Mouse (Mus musculus): ENCODE data around the gene Phlpp2.
"Not testable (repeated sequence)": the region's sequence is repeated elsewhere in the genome, so short reads cannot be mapped to it uniquely, and the experiment has no call there.

Phlpp2 gene

DNA sequence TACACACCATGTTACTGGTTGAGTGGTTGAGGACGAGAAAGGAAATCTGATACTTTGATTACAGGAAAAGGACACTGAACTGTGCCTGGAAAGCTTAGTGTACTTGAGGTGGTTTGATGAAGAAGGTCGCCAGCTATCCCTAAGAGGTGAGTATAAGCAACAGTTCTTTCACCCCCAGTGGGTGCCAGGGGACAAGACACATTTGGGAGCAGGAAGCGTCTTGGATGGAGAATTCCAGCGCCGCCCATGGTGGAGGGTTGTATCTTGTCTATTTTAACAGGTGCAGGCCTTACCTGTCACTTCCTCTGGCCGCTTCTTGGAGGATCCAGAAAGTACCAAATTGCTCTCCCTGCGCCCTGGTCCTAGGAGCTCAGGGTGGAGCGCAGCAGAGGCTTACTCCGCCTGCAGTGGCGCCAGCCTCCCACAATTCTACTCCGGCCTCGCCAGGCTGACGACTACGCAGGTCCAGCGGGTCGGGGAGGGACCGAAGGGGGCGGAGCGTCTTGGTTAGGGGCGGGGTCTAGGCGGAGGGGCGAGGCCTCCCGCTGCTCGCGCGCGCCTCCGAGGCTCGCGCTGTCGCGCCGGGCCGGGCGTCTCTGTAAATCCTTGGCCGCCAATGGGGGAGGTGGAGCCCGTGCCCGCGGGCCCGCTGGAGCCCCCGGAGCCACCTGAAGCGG lies at the start of gene Phlpp2:
Gene Phlpp2, plus strand, starts transcription at position 540 of the 677 bp plus-strand sequence.
- peak; percentile 95 to 97 for DNase-seq

DNA sequence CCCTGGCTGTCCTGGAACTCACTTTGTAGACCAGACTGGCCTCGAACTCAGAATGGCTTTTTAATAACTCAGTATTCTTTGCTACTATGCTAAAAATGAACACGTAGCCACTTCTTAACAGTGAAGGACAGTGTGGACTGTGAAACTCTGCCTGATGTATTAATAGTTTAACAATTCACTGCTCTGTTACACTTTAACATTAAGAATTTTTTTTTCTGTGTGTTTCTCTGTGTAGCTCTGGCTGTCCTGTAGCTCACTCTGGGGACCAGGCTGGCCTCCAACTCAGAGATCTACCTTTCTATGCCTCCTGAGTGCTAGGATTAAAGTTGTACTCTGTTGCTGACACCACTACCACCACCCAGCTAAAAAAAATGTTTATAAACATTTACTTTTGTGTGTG lies 44.8 kb upstream of the Phlpp2 start:
- DNase-seq = no peak

DNA sequence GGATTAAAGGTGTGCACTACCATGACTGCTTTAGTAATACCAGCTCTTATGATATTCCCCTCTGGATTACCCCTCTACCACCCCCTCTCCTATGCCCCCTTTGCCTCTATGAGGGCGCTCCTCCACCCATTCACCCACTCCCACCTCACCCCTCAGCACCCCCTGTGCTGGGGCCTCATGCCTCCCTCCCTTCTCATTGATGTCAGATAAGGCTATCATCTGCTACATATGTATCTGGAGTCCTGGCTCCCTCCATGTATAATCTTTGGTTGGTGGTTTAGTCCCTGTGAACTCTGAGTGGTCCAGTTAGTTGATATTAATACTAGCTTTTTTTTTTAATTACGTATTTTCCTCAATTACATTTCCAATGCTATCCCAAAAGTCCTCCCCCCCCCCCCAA lies 28.5 kb upstream of the Phlpp2 start:
- no peak for DNase-seq

DNA sequence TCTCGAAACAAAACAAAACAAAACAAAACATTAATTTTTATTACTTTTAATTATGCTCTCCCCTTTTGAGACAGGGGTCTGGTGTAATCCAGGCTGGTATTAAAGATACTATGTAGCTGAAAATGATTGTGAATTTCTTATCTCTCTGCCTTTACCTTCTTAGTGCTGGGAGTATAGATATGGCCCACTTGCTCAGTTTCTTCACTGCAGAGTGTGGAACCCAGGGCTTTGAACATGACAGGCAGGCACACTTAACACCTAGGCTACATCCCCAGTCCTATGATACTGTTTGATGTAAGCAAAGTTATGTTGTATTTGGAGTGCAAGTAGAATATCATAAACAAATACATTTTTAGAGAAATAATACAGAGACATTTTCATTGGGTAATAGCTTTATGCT lies 25.9 kb upstream of the Phlpp2 start:
- no peak for DNase-seq

DNA sequence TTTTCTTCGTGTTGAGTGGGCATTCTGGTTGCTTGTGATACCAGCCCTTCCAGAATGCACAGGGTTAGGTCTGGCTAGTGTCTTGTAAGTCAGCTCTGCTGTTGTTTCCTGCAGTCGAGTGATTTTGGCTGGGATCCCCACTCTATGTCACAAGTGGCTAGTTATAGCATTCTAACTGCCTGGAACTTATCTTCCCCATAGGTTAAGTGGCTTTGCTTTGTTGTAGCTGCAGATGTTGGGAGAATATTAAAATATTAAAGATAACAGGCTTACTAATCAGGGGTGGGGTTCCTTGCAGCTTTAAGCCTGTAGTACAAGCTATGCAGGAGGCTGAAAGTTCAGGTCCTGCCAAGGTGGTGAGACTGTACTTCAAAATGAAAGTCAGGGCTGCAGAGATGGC lies 20.5 kb upstream of the Phlpp2 start:
- no peak for DNase-seq

DNA sequence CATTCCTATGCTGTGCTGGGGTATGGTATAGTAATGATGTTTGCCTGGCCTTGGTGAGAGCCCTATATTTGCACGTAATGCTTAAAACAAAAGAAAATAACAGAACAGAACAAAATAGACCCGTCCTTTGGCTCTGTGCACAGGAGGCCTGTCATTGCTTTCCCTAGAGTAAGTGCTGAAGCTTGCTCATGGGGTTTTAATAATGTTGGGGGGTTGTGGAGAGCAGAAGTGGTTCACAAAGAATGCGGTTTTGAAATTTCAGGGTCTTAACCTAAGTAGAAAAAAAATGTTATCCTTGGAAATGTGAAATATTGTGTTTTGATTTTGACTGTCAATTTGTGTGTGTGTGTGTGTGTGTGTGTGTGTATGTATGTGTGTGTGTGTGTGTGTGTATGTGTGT lies 19.4 kb upstream of the Phlpp2 start:
- DNase-seq = no peak

DNA sequence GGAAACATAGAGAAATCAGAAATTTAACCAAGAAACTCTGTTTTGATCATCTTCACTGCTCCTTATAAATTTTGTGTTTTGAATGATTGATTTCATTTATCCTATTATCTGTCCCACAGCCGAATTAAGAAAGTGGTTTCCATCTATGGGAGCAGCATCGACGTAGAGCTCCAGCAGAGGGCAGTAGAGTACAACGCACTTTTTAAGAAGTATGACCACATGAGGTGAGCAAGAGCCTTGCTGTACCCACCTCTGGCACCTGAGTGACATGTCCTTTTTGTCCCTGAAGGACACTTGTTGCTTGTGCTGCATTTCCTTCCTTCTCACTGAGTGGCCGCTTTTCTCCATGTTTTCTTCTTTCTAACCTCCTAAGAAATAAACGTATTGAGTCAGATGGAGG lies 14.9 kb upstream of the Phlpp2 start:
- peak; percentile 63 to 77 for DNase-seq

DNA sequence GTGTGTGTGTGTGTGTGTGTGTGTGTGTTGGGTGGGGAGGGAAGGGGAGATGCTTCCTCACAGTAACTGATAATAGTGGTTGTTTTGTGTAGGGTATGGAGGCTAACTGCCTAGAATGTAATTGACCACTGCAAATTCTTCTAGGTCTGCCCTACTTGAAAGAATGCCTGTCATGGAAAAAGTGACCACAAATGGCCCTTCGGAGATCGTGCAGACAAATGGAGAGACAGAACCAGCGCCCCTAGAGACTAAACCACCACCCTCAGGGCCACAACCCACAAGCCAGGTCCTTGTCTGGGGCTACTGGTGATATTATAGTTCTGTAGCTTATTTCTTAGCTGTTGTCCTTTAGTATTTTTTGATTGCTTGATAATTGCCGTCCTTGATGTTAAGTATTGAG lies 13.8 kb upstream of the Phlpp2 start:
- no peak for DNase-seq

DNA sequence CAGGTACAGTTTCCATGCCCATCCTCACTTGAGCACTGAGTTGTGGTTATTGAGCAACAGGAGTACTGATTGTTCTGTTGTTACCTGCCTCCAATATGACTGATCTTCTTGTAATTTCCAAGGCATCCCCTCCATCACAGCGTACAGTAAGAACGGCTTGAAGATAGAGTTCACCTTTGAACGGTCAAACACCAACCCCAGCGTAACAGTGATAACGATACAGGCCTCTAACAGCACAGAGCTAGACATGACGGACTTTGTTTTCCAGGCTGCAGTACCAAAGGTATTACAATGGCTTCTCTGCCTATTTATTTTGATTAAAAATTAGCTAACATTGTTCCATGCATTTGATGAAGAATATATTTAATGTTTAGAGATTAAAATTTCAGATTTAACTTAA lies 12.9 kb upstream of the Phlpp2 start:
- DNase-seq = no peak

DNA sequence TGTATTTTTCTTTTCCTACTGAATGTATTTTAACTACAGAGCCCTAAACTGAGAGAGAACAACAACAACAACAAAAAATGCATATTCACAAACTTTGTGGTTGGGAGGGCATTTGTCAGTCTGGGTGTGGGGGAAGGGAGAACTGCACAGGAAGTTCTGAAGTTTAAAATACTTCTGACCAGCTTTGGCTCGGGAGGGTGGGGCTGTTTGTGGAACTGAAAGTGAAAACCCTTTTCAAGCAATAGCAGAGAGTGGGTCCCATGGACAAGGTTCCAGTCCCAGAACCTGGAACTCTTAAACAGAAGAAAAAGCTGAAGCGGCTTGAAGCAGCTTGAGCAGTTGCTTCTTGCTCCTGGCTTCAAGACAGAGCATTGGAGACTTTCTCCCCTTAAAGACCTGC lies 4.9 kb upstream of the Phlpp2 start:
- no peak for DNase-seq

DNA sequence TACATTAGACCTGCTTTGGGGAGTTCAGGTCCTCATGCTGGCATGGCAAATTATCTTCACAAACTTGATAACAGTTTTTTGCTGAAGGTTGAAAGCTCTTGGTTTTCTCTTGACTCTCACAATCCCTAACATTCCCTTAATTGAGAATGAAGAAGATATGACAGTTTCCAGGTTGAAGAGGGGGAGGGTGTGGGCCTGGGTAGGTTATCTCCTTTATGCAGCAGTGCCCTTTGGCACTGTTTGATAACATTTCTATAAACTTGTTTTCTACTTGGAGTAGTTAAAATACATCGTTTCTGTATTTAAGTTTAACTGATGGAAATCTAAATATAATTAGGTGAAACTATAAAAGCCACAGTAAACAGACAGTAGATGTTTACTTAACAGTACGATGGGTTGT lies 3.5 kb upstream of the Phlpp2 start:
- no peak for DNase-seq

DNA sequence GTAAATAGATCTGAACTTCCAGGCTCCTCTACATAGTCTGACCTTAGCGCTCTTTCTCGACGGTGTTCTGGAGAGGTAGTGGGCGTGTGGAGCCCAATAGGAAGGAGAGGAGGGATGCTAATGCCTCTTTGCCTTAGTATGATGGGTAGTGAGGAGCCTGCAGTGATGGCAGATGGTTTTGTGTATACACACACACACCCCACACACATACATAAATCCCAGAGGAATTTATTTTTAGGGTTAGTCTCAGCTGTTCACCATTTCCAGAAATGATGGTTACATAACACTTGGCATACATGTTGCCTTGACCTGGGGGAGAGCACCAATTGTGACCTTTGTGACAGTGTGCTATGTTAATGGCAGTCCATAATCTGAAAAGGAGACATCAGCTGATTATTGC lies 2.8 kb upstream of the Phlpp2 start:
- DNase-seq = peak in 1 of 2 experiments; percentile 20

DNA sequence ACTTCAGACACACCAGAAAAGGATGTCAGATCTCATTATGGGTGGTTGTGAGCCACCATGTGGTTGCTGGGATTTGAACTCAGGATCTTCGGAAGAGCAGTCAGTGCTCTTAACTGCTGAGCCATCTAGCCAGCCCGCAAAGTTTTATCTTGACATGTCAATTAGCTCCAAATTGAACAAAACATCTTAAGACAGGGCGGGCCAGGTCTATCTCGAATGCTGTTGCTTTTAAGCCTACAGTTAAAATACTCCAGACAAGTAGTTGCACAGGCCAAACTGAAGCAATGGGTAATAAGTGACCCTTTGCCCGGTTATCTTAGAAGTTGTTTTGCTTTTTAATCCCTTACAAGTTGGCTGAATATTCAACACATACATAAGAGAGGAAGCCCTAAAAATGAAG lies 1.7 kb upstream of the Phlpp2 start:
- DNase-seq = no peak

DNA sequence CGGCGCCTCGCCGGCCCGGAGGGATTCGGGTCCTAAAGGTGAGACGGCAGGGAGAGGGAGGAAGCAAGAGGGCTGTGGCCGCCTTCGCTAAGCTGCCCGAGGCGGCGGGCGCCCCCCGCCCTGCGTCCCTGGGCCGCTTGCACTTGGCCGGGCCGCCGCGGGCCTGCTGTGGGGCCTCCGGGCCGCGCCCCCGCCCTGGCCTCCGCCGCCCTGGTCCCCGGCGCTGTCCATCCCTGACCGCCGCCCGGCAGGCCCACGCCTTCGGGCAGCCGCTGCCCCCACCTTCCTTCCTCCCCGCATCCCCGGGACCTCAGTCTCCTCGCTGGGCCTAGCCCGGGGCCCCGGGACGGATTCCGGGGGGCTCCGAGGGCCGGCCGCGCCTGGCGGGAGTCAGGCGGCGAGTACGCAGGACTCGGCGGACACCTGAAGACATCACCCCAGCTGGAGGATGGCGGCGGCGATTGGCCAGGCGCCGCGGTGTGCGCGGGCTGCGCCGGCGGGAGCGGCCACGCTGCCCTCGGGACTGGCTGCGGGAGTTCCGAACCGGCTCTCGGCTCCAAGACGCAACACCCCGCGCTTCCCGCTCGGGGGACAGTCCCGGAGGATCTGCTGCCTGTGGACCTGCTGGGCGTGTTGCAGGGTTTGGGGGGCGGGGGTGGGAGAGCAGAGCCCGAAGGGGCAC lies 479 bp downstream of the Phlpp2 start:
- DNase-seq = peak; percentile 82 to 83

DNA sequence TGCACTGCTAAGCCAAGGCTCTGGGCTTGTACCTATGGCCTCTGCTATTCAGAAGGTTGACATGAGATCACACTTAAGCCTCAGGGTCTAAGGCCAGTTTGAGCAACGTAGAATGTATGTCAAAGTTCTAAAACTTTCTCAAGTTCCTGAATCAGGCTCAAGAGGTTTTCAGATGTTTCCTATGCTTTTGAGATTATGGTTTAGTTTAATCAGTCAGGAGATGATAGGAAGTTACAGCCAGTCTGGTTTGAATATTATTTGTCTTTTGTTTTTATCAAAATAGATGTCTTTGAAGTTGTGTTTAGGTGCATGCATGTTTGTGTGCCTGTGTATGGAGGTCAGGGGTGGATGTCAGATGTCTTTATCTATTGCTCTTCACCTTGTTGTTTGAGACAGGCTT lies 2.7 kb downstream of the Phlpp2 start:
- no peak for DNase-seq

DNA sequence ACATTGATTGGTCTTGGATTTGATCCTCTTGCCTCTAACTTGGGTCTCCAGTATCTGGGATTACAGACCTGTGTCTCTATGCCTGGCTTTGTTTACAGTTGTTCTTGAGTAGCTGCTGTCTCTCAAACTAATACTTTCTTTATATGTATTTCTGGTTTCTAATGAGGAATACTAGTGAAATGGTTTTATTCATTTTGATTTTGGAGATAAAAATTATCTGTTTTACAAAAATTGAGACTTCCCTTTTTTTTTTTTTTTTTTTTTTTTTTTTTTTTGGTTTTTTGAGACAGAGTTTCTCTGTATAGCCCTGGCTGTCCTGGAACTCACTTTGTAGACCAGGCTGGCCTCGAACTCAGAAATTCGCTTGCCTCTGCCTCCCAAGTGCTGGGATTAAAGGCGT lies 5.5 kb downstream of the Phlpp2 start:
- not testable (repeated sequence) for DNase-seq

DNA sequence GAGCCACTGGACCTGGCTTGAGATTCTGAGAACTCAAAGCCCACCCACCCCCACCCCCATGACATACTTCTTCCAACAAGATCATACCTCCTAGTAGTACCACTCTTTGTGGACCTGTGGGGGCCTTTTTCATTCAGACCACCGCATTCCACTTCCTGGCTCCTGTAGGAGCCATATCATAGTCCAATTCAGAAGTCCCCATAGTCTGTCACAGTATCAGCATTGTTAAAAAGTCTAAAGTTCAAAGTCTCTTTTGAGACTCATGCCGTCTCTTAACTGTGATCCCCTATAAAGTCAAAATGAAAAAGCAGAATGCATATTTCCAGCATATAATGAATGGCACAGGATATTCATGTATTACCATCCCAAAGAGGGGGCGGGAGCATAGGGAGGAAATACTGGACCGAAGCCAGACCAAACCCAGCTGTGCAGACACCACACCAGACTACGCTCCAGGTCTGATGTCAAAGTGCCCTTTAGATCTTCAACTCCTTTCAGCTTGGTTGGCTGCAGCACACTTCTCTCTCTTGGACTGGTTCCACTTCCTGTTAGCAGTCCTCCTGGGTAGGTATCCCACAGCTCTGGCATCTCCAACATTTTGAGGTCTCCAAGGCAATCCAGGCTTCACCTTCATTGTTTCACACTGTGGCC lies 11.8 kb downstream of the Phlpp2 start:
- no peak for DNase-seq

DNA sequence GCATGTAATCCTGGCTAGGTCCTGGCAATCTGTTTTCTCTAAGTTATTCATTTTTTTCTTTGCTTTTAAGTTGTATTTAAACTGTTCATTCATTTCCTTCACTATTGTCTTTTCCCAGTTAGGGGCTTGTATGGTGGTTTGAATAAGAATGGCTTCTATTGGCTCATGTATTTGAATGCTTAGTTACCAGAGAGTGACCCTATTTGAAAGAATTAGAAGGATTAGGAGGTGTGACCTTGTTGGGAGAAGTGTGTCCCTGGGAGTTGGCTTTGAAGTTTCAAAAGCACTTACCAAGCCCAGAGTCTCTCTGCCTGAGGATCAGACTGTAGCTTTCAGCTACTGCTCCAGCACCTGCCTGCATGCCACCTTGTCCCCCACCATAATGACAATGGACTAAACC lies 17.0 kb downstream of the Phlpp2 start:
- DNase-seq = no peak

DNA sequence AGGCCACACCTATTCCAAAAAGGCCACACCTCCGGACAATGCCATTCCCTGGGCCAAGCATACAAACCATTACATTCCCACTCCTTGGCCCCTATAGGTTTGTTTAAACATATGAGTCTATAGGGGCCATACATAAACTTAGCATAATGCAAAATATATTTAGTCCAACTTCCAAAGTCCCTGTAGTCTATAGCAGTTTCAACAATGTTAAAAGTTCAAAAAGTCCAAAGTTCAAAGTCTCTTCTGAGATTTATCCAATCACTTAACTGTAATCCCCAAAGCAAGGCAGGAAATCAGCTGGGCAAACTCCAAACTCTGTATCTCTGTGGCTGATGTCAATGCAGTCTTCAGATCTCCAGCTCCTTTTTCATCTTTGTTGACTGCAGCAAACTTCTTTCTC lies 20.9 kb downstream of the Phlpp2 start:
- DNase-seq = no peak

DNA sequence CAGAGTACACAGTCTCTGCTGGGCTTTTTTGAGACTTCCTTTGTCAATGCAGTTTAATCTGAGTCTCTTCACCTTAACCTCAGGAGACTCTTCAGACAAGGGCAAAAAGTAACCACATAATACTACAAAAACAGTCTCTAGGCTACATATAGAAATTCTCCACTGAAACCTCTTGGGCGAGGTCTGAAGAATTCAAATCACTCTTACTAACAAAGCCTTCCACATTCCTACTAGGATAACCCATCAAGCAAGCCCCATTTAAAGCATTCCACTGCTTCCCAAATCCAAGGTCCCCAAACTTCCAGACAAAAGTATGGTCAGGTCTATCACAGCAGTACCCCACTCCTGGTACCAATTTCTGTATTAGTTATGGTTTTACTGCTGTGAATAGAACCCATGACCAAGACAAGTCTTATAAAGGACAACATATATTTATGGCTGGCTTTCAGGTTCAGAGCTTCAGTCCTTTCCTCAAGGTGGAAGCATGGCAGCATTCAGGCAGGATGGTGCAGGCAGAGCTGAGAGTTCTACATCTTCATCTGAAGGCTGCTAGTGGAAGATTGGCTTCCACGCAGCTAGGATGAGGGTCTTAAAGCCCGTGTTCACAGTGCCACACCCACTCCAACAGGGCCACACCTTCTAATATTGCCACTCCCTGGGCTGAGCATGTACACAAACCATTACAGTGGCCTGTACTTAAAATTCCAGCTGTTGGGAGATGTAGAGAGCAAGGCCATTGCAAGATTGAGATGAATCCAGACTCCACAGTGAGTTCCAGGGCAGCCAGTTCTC lies 22.6 kb downstream of the Phlpp2 start:
- no peak for DNase-seq

DNA sequence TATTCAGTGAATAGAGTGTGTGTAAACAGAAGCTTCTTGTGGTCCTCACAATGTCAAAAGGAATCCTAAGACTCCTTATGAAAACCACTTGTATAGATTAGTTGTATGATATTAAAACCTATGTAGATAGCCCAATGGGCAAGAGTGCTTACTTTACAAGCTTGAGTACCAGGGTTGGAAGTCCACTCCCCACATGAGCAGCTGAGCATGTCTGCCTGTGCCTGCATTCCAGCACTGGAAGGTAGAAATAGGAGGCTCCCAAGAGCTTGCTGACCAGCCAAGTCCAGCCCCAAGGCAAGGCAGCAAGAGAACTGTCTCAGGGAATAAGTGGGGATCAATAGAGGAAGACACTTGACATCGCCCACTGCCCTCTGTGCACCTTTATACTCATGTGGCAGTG lies 26.3 kb downstream of the Phlpp2 start:
- DNase-seq = no peak

DNA sequence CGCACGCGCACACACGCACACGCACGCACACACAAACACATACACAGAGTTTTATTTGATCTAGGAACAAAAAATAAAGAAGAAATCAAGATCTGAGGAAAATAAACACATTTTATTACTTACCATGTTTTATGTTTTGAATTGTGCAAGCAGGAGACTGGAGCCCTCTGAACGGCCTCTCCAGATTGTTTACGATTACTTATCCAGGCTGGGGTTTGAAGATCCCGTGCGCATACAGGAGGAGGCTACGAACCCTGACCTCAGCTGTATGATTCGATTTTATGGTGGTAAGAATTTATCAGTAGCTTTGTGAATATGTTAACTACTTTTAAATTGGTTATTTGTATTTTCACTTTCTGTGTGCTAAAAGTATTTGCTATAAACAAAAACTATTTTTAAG lies 27.0 kb downstream of the Phlpp2 start:
- DNase-seq = no peak

DNA sequence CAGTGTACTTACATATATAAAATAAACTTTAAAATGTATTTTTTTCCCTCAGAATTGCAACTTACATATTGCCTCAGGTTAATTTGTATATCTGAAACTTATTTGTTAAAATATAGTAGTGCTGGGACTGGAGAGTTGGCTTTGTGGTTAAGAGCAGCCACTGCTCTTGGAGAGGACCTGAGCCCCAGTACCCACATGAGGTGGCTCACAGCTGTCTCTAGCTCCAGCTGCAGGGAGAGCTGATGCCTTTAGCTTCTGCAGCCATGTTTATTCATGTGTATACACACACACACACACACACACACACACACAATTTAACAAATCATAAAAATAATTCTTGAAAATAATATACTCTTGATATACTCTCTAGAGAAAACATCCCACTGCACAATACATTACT lies 34.0 kb downstream of the Phlpp2 start:
- DNase-seq = no peak
